Mouse (Mus musculus) cortical plate, adult 2 months (tissue): Measurements from ENCODE around the gene Tmem59. TPM values are rescaled to one million over a fixed set of nuclear protein-coding genes. Genes with fewer than 3 reads are reported as not detected.

ENCODE experiments used
- H3K27ac ChIP-seq: fragments of 200-500 bp; 2 replicates; pipeline ENCODE4 v1.5.1; 2012; ENCODE audit warnings: low read length, control low read depth, inconsistent platforms; ENCODE audit not compliant: insufficient read depth
- H3K4me1 ChIP-seq: fragments of 200-500 bp; 2 replicates; pipeline ENCODE4 v1.6.1; 2011; ENCODE audit warnings: low read length; ENCODE audit not compliant: control insufficient read depth, insufficient read depth
- H3K4me3 ChIP-seq: fragments of 200-500 bp; 2 replicates; pipeline ENCODE4 v1.5.1; 2011; ENCODE audit warnings: mild to moderate bottlenecking, low read length, control low read depth; ENCODE audit not compliant: insufficient read depth
- CTCF ChIP-seq: fragments of 200-500 bp; IDR thresholded peaks from 2 replicates; pipeline ENCODE4 v1.5.1; 2011; ENCODE audit warnings: mild to moderate bottlenecking, control low read depth, low read length; ENCODE audit not compliant: insufficient read depth; ENCODE audit errors: extremely low read depth
- POLR2A ChIP-seq: fragments of 200-500 bp; IDR thresholded peaks from 2 replicates; pipeline ENCODE4 v1.6.1; 2011; ENCODE audit warnings: mild to moderate bottlenecking, low read length, control low read depth; ENCODE audit not compliant: insufficient read depth; ENCODE audit errors: extremely low read depth
- polyA plus RNA-seq: library from polyadenylated mRNA; depleted of rRNA; stranded (reverse); fragments of >200 nt; gene quantifications from 2 replicates; pipeline ENCODE4 v1.2.3, GENCODE M21; 2012; rRNA removed

Gene Tmem59
- polyA plus RNA-seq, 1 experiment = 224 TPM

GRCm38 (mm10) chr4:107250494-107250893 is 72.3 kb downstream of the Tmem59 start:
- Histone ChIP-seq H3K4me1 (peaks cover 8% of the 10 kb centered on the region), H3K27ac (no peak overlapping the region), H3K4me3 (no peak overlapping the region)
- TF ChIP-seq POLR2A (no peak), CTCF (peak; percentile 68)

Other genes starting within 250 kb of the Tmem59 start
- 86.2 and 91.1 TPM in 2 replicates for gene Mrpl37, start 111.5 kb upstream of the Tmem59 start, polyA plus RNA-seq
- gene Cyb5rl, start 111.4 kb upstream of the Tmem59 start, polyA plus RNA-seq = 4.7 and 6.3 TPM in 2 replicates
- not detected in 2 replicates for gene Cdcp2, start 81.5 kb upstream of the Tmem59 start, polyA plus RNA-seq
- 8.1 and 8.9 TPM in 2 replicates for gene Tceanc2, start 717 bp downstream of the Tmem59 start, polyA plus RNA-seq
- not detected in 2 replicates for gene Ldlrad1, start 30.8 kb downstream of the Tmem59 start, polyA plus RNA-seq
- 18.9 and 20.2 TPM in 2 replicates for gene Lrrc42, start 75.1 kb downstream of the Tmem59 start, polyA plus RNA-seq
- gene Hspb11, start 75.2 kb downstream of the Tmem59 start, polyA plus RNA-seq = 16.9 and 19.8 TPM in 2 replicates
- not detected in 2 replicates for gene Dio1, start 128.8 kb downstream of the Tmem59 start, polyA plus RNA-seq
- gene Yipf1, start 136.0 kb downstream of the Tmem59 start, polyA plus RNA-seq = 43.2 and 49.1 TPM in 2 replicates
- gene Ndc1, start 189.4 kb downstream of the Tmem59 start, polyA plus RNA-seq = 10.4 and 11.4 TPM in 2 replicates